Mouse (Mus musculus) MEL (cell line): ENCODE data around the gene Prr23a3. TPM values are rescaled to one million over a fixed set of nuclear protein-coding genes. Genes with fewer than 3 reads are reported as not detected.

Source experiments
- DNase-seq: peaks from one replicate; pipeline ENCODE4 v3.0.0; 2011; ENCODE audit warnings: low read depth, low spot score
- H3K27ac ChIP-seq: 2 replicates; pipeline ENCODE4 v1.5.1; 2012; ENCODE audit warnings: low read depth, mild to moderate bottlenecking, control low read depth, low read length, moderate library complexity; ENCODE audit not compliant: control insufficient read depth
- H3K27me3 ChIP-seq, 2 experiments: fragments of 150-350 bp in 1 of 2; sonication (generic) in 1 of 2; 2 replicates each; pipeline ENCODE4 v1.6.1; 2012; ENCODE audit warnings: low read length in 2 of 2, mild to moderate bottlenecking in 2 of 2, improper control_type of control experiment in 1 of 2, moderate library complexity in 1 of 2; ENCODE audit not compliant: insufficient read depth in 2 of 2, control insufficient read depth in 1 of 2
- H3K36me3 ChIP-seq, 2 experiments: 2 replicates each; pipeline ENCODE4 v1.6.1; 2012 to 2014; ENCODE audit warnings: low read length in 2 of 2, improper control_type of control experiment in 1 of 2, inconsistent platforms in 1 of 2, mild to moderate bottlenecking in 1 of 2; ENCODE audit not compliant: insufficient read depth in 2 of 2, control insufficient read depth in 1 of 2
- H3K4me1 ChIP-seq, 2 experiments: fragments of 150-350 bp in 1 of 2; sonication (generic) in 1 of 2; 2 replicates each; pipeline ENCODE4 v1.6.1; 2012; ENCODE audit warnings: low read length in 2 of 2, improper control_type of control experiment in 1 of 2, mild to moderate bottlenecking in 1 of 2; ENCODE audit not compliant: insufficient read depth in 2 of 2, control insufficient read depth in 1 of 2
- H3K4me3 ChIP-seq, 2 experiments: fragments of 150-350 bp in 1 of 2; sonication (generic) in 1 of 2; 2 replicates each; pipeline ENCODE4 v1.5.1; 2012; ENCODE audit warnings: low read depth in 2 of 2, low read length in 2 of 2, mild to moderate bottlenecking in 2 of 2, moderate library complexity in 2 of 2, control low read depth in 1 of 2, improper control_type of control experiment in 1 of 2; ENCODE audit not compliant: control insufficient read depth in 1 of 2, insufficient read depth in 1 of 2
- H3K79me2 ChIP-seq: 2 replicates; pipeline ENCODE4 v1.6.1; 2012; ENCODE audit warnings: mild to moderate bottlenecking, low read length, moderate library complexity; ENCODE audit not compliant: control insufficient read depth, poor library complexity, insufficient read depth
- H3K9ac ChIP-seq: 2 replicates; pipeline ENCODE4 v1.6.1; 2012; ENCODE audit warnings: low read depth, mild to moderate bottlenecking, control low read depth, low read length, moderate library complexity; ENCODE audit not compliant: control insufficient read depth, poor library complexity, severe bottlenecking
- H3K9me3 ChIP-seq: fragments of 150-350 bp; sonication (generic); replicated peaks from 2 replicates; pipeline ENCODE4 v1.6.1; 2012; ENCODE audit warnings: mild to moderate bottlenecking, low read length, improper control_type of control experiment, moderate library complexity; ENCODE audit not compliant: insufficient read depth
- CHD2 ChIP-seq: IDR thresholded peaks from 2 replicates; pipeline ENCODE4 v1.6.1; 2011; ENCODE audit warnings: low read length, improper control_type of control experiment
- CTCF ChIP-seq, 3 experiments: IDR thresholded peaks in 2 of 3; conservative IDR thresholded peaks in 1 of 3; 2 replicates each; pipeline ENCODE4 v1.5.1; 2011 to 2012; ENCODE audit warnings: low read length in 3 of 3, low read depth in 2 of 3, mild to moderate bottlenecking in 2 of 3, improper control_type of control experiment in 1 of 3, inconsistent platforms in 1 of 3, mixed read lengths in 1 of 3, moderate library complexity in 1 of 3; ENCODE audit not compliant: control insufficient read depth in 1 of 3, insufficient read depth in 1 of 3, poor library complexity in 1 of 3, severe bottlenecking in 1 of 3
- E2F4 ChIP-seq: IDR thresholded peaks from 2 replicates; pipeline ENCODE4 v1.6.1; 2011; ENCODE audit warnings: low read depth, low read length, improper control_type of control experiment, borderline replicate concordance
- EP300 ChIP-seq, 2 experiments: IDR thresholded peaks; 2 replicates each; pipeline ENCODE4 v1.6.1; 2011; ENCODE audit warnings: improper control_type of control experiment in 2 of 2, low read length in 2 of 2, low read depth in 1 of 2, mild to moderate bottlenecking in 1 of 2
- ETS1 ChIP-seq: IDR thresholded peaks from 2 replicates; pipeline ENCODE4 v1.6.1; 2012; ENCODE audit warnings: low read depth, mild to moderate bottlenecking, inconsistent platforms, low read length, improper control_type of control experiment, moderate library complexity
- GABPA ChIP-seq: IDR thresholded peaks from 2 replicates; pipeline ENCODE4 v1.6.1; 2012; ENCODE audit warnings: low read depth, mild to moderate bottlenecking, inconsistent platforms, low read length, improper control_type of control experiment, moderate library complexity
- GATA1 ChIP-seq: IDR thresholded peaks from 2 replicates; pipeline ENCODE4 v1.6.1; 2011; ENCODE audit warnings: low read depth, low read length, improper control_type of control experiment
- HCFC1 ChIP-seq: IDR thresholded peaks from 2 replicates; pipeline ENCODE4 v1.6.1; 2012; ENCODE audit warnings: low read depth, mild to moderate bottlenecking, inconsistent platforms, low read length, improper control_type of control experiment, moderate library complexity
- JUND ChIP-seq: IDR thresholded peaks from 2 replicates; pipeline ENCODE4 v1.6.1; 2011; ENCODE audit warnings: low read depth, mild to moderate bottlenecking, improper control_type of control experiment, low read length
- MAFK ChIP-seq: IDR thresholded peaks from 2 replicates; pipeline ENCODE4 v1.6.1; 2011; ENCODE audit warnings: low read depth, mild to moderate bottlenecking, low read length, improper control_type of control experiment, borderline replicate concordance
- MAX ChIP-seq: IDR thresholded peaks from 2 replicates; pipeline ENCODE4 v1.6.1; 2011; ENCODE audit warnings: low read length, improper control_type of control experiment
- MAZ ChIP-seq: IDR thresholded peaks from 2 replicates; pipeline ENCODE4 v1.6.1; 2012; ENCODE audit warnings: low read depth, mild to moderate bottlenecking, inconsistent platforms, low read length, improper control_type of control experiment
- MEF2A ChIP-seq: IDR thresholded peaks from 2 replicates; pipeline ENCODE4 v1.6.1; 2014; ENCODE audit warnings: low read depth, mild to moderate bottlenecking, inconsistent platforms, low read length, improper control_type of control experiment; ENCODE audit not compliant: poor library complexity, insufficient replicate concordance, severe bottlenecking; ENCODE audit errors: extremely low read depth
- MXI1 ChIP-seq: IDR thresholded peaks from 2 replicates; pipeline ENCODE4 v1.6.1; 2011; ENCODE audit warnings: mild to moderate bottlenecking, low read depth, low read length, improper control_type of control experiment
- MYB ChIP-seq: IDR thresholded peaks from 2 replicates; pipeline ENCODE4 v1.6.1; 2011; ENCODE audit warnings: mild to moderate bottlenecking, low read depth, low read length, improper control_type of control experiment
- NRF1 ChIP-seq: IDR thresholded peaks from 2 replicates; pipeline ENCODE4 v1.6.1; 2014; ENCODE audit warnings: low read depth, mild to moderate bottlenecking, inconsistent platforms, low read length, improper control_type of control experiment, moderate library complexity; ENCODE audit not compliant: poor library complexity, insufficient read depth, severe bottlenecking
- POLR2A ChIP-seq, 2 experiments: IDR thresholded peaks; 2 replicates each; pipeline ENCODE4 v1.6.1; 2011 to 2012; ENCODE audit warnings: low read length in 2 of 2, mild to moderate bottlenecking in 2 of 2, control low read depth in 1 of 2, improper control_type of control experiment in 1 of 2, low read depth in 1 of 2, moderate library complexity in 1 of 2; ENCODE audit not compliant: control insufficient read depth in 1 of 2, insufficient read depth in 1 of 2, poor library complexity in 1 of 2
- POLR2AphosphoS2 ChIP-seq: IDR thresholded peaks from 2 replicates; pipeline ENCODE4 v1.6.1; 2011; ENCODE audit warnings: low read length, improper control_type of control experiment
- POLR2AphosphoS5 ChIP-seq: IDR thresholded peaks from 2 replicates; pipeline ENCODE4 v1.6.1; 2012; ENCODE audit warnings: low read depth, borderline replicate concordance, mild to moderate bottlenecking, inconsistent platforms, low read length, moderate library complexity, mixed read lengths
- RAD21 ChIP-seq: IDR thresholded peaks from 2 replicates; pipeline ENCODE4 v1.6.1; 2011; ENCODE audit warnings: mild to moderate bottlenecking, low read depth, low read length, improper control_type of control experiment
- RCOR1 ChIP-seq: IDR thresholded peaks from 2 replicates; pipeline ENCODE4 v1.6.1; 2012; ENCODE audit warnings: low read depth, mild to moderate bottlenecking, inconsistent platforms, low read length, improper control_type of control experiment
- SMC3 ChIP-seq: IDR thresholded peaks from 2 replicates; pipeline ENCODE4 v1.6.1; 2011; ENCODE audit warnings: low read depth, low read length, improper control_type of control experiment
- TBP ChIP-seq: IDR thresholded peaks from 2 replicates; pipeline ENCODE4 v1.8.0; 2011; ENCODE audit warnings: low read depth, low read length, improper control_type of control experiment
- UBTF ChIP-seq: IDR thresholded peaks from 2 replicates; pipeline ENCODE4 v1.6.1; 2012; ENCODE audit warnings: low read depth, mild to moderate bottlenecking, inconsistent platforms, low read length, improper control_type of control experiment, moderate library complexity, borderline replicate concordance; ENCODE audit not compliant: insufficient read depth
- ZKSCAN1 ChIP-seq: IDR thresholded peaks from 2 replicates; pipeline ENCODE4 v1.6.1; 2012; ENCODE audit warnings: low read depth, mild to moderate bottlenecking, inconsistent platforms, low read length, improper control_type of control experiment, moderate library complexity
- ZNF384 ChIP-seq: IDR thresholded peaks from 2 replicates; pipeline ENCODE4 v1.6.1; 2012; ENCODE audit warnings: low read depth, mild to moderate bottlenecking, inconsistent platforms, low read length, improper control_type of control experiment
- polyA plus RNA-seq, 2 experiments: library from polyadenylated mRNA; stranded (reverse) in 1 of 2; unstranded in 1 of 2; fragments of >175 nt in 1 of 2; fragments of >200 nt in 1 of 2; gene quantifications; 2 replicates each; pipeline versions ENCODE4 v1.2.1 to v1.2.4; 2012; ENCODE audit warnings: low replicate concordance in 2 of 2, low read depth in 1 of 2; ENCODE audit not compliant: insufficient read length in 2 of 2, insufficient read depth in 1 of 2, missing spikeins in 1 of 2
- total RNA-seq: library from RNA; depleted of rRNA; stranded (reverse); fragments of 300-350 nt; gene quantifications from 2 replicates; pipeline ENCODE4 v1.2.3, GENCODE M21; 2012

Gene Prr23a3
- total and polyA plus RNA-seq, 3 experiments, result not detected

DNA sequence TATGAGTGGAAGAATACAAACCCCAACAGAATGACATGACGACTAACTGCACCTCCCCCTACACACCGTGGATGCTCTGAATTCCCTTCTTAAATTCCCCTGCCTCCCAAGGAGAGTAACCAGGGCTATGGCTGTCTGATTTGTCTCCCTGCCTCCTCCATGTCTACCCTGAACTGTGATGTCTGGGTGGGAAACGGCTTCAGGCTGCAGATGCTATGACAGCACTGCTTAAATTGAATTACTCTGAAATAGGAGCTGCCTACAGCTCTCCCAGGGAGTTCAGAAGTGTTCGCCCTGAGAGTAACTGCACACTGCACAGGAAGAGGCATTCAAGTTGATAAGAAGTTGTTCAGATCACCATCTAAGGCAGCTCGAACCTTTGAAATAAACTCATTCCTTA lies 35.1 kb upstream of the Prr23a3 start:
- Histone ChIP-seq H3K4me3 (no peak overlapping the region), H3K36me3 (no peaks in the 10 kb centered on the region), H3K79me2 (no peaks in the 10 kb centered on the region), H3K9me3 (no peaks in the 10 kb centered on the region), H3K27ac (no peak overlapping the region), H3K27me3 (no peaks in the 10 kb centered on the region), H3K9ac (no peak overlapping the region), H3K4me1 (no peaks in the 10 kb centered on the region)
- DNase-seq, result no peak
- TF ChIP-seq ZNF384 (no peak), CHD2 (no peak), GATA1 (no peak), TBP (no peak), NRF1 (no peak), JUND (no peak), ETS1 (no peak), MAFK (no peak), MXI1 (no peak), UBTF (no peak), POLR2A (IDR thresholded peaks at IDR 0.05; ENCODE audit: control insufficient read depth in 1 of 2, insufficient read depth in 1 of 2, low read depth in 1 of 2, low read length in 2 of 2, poor library complexity in 1 of 2) (no peak), CTCF (IDR thresholded peaks at IDR 0.05 in 2 of 3, conservative IDR thresholded peaks at IDR 0.05 in 1 of 3; ENCODE audit: control insufficient read depth in 1 of 3, insufficient read depth in 1 of 3, low read depth in 2 of 3, low read length in 3 of 3, poor library complexity in 1 of 3, severe bottlenecking in 1 of 3) (no peak), ZKSCAN1 (no peak), SMC3 (no peak), MEF2A (no peak), POLR2AphosphoS5 (no peak)

DNA sequence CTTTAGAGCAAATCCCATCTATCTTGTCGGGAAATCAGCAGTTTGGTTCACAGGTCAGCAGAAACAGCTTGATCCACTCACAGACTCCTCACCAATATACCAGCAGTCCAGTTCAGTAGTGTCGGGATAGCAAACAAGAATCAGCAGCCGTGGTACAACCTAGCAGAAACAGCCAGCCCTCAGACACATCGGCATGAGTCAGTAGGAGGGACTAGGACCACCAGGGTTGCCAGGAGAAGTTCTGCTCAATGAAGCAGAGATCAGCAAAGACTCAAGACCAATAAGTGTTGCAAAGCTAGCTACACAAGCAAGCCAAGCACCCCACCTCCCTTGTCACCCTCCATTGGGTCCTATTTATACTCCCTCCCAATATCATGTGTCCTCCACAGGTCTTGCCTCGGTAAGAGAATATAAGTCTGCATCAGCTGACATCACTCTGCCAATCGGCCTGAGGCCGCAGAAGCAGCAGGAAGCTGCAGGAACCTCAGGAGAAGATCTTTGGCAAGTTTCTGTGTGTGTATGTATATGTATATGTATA lies 27.0 kb upstream of the Prr23a3 start:
- Histone ChIP-seq H3K4me3 (no peak overlapping the region), H3K79me2 (no peaks in the 10 kb centered on the region), H3K4me1 (no peaks in the 10 kb centered on the region), H3K9me3 (no peaks in the 10 kb centered on the region), H3K36me3 (no peaks in the 10 kb centered on the region), H3K27ac (no peak overlapping the region), H3K9ac (no peak overlapping the region), H3K27me3 (no peaks in the 10 kb centered on the region)
- DNase-seq, result no peak
- TF ChIP-seq RCOR1 (no peak), POLR2AphosphoS5 (no peak), MYB (no peak), JUND (no peak), E2F4 (no peak), EP300 (IDR thresholded peaks at IDR 0.05; ENCODE audit: low read depth in 1 of 2, low read length in 2 of 2) (no peak), POLR2AphosphoS2 (no peak), ZKSCAN1 (no peak), HCFC1 (no peak), RAD21 (no peak), MAZ (no peak), GABPA (no peak), MAX (no peak), TBP (no peak)
